Mouse (Mus musculus) forebrain, embryonic 11.5 days (tissue): ENCODE measurements around the gene Pym1. TPM values are rescaled to one million over a fixed set of nuclear protein-coding genes. Genes with fewer than 3 reads are reported as not detected.
"Not testable (repeated sequence)": the region's sequence is repeated elsewhere in the genome, so short reads cannot be mapped to it uniquely, and the experiment has no call there.

Source experiments
- ATAC-seq: fragments of 200-750 bp; cut with Nextera tagmentation; replicated peaks from 2 replicates; pipeline ENCODE4 v1.8.0; 2017; ENCODE audit warnings: moderate TSS enrichment; ENCODE audit not compliant: low FRiP score
- DNase-seq: peaks from one replicate; pipeline ENCODE4 v3.0.0-alpha.2; 2017; ENCODE audit warnings: low spot score
- H3K27ac ChIP-seq: fragments of 300-500 bp; sonication (generic); 2 replicates; pipeline ENCODE4 v1.5.1; 2014; ENCODE audit warnings: low read depth, low read length
- H3K27me3 ChIP-seq: fragments of 300-500 bp; sonication (generic); 2 replicates; pipeline ENCODE4 v1.6.1; 2014; ENCODE audit warnings: mild to moderate bottlenecking, low read length, mixed read lengths; ENCODE audit not compliant: control insufficient read depth, insufficient read depth
- H3K36me3 ChIP-seq: fragments of 300-500 bp; sonication (generic); 2 replicates; pipeline ENCODE4 v1.6.1; 2014; ENCODE audit warnings: mild to moderate bottlenecking, low read length, moderate library complexity, mixed read lengths; ENCODE audit not compliant: control insufficient read depth, insufficient read depth
- H3K4me1 ChIP-seq: fragments of 300-500 bp; sonication (generic); replicated peaks from 2 replicates; pipeline ENCODE4 v1.6.1; 2014; ENCODE audit warnings: low read length, mixed read lengths; ENCODE audit not compliant: control insufficient read depth, insufficient read depth
- H3K4me2 ChIP-seq: fragments of 300-500 bp; sonication (generic); 2 replicates; pipeline ENCODE4 v1.6.1; 2014; ENCODE audit warnings: low read depth, mild to moderate bottlenecking, low read length, moderate library complexity, mixed read lengths; ENCODE audit not compliant: severe bottlenecking
- H3K4me3 ChIP-seq: fragments of 300-500 bp; sonication (generic); 2 replicates; pipeline ENCODE4 v1.5.1; 2014; ENCODE audit warnings: low read depth, low read length
- H3K9ac ChIP-seq: fragments of 300-500 bp; sonication (generic); 2 replicates; pipeline ENCODE4 v1.6.1; 2014; ENCODE audit warnings: low read length
- H3K9me3 ChIP-seq: fragments of 300-500 bp; sonication (generic); 2 replicates; pipeline ENCODE4 v1.6.1; 2016; ENCODE audit warnings: low read length, mixed read lengths; ENCODE audit not compliant: control insufficient read depth
- WGBS: fragments of 180-500 bp; shearing (Covaris S2); extraction: QIAGEN DNeasy Blood & Tissue Kit; methylation state at CpG from one replicate; pipeline ENCODE4 v1.1.7; 2014; 5-methylcytosine and 5-hydroxymethylcytosine counted together
- polyA plus RNA-seq: library from polyadenylated mRNA; unstranded; fragments of >200 nt; fragmentation: Nextera tagmentation; extraction: Ambion mirVana; gene quantifications from 2 replicates; pipeline ENCODE4 v1.2.1, GENCODE M21; 2014

Gene Pym1
- polyA plus RNA-seq, 1 experiment from 2014 or later: 51.4 TPM

- not testable (repeated sequence) for H3K27ac ChIP-seq, H3K4me2 ChIP-seq, DNase-seq, H3K9ac ChIP-seq, ATAC-seq, H3K4me3 ChIP-seq, H3K36me3 ChIP-seq, H3K4me1 ChIP-seq, H3K27me3 ChIP-seq, H3K9me3 ChIP-seq
- WGBS: 92% methylated on average over 7 of the region's 7 CpGs
Observed at GRCm38 (mm10) chr10:128711318-128711717, 36.4 kb upstream of the Pym1 start.

GRCm38 (mm10) chr10:128715559-128716537 lies 31.8 kb upstream of the Pym1 start:
- Histone ChIP-seq H3K9ac (no peak overlapping the region), H3K4me3 (no peak overlapping the region), H3K9me3 (no peaks in the 10 kb centered on the region), H3K4me1 (no peaks in the 10 kb centered on the region), H3K4me2 (no peak overlapping the region), H3K36me3 (no peaks in the 10 kb centered on the region), H3K27me3 (no peaks in the 10 kb centered on the region), H3K27ac (no peak overlapping the region)
- DNase-seq (no peak), ATAC-seq (no peak)
- WGBS: 89% methylated on average over 19 of the region's 19 CpGs

- not testable (repeated sequence) for H3K36me3 ChIP-seq, H3K4me2 ChIP-seq, H3K4me3 ChIP-seq, H3K27me3 ChIP-seq, H3K4me1 ChIP-seq, ATAC-seq, H3K9ac ChIP-seq, H3K9me3 ChIP-seq, DNase-seq, H3K27ac ChIP-seq
- 76% methylated on average over 3 of the region's 4 CpGs for WGBS
Observed at GRCm38 (mm10) chr10:128725466-128725865, 22.2 kb upstream of the Pym1 start.

GRCm38 (mm10) chr10:128728059-128728458 lies 19.6 kb upstream of the Pym1 start:
- Histone ChIP-seq H3K4me3 (no peak overlapping the region), H3K27ac (no peak overlapping the region), H3K36me3 (no peaks in the 10 kb centered on the region), H3K9ac (no peak overlapping the region), H3K4me1 (no peaks in the 10 kb centered on the region), H3K27me3 (no peaks in the 10 kb centered on the region), H3K9me3 (no peaks in the 10 kb centered on the region), H3K4me2 (no peak overlapping the region)
- no peak for DNase-seq
- WGBS: 83% methylated on average over 5 of the region's 5 CpGs
- no peak for ATAC-seq

GRCm38 (mm10) chr10:128731002-128731433 lies 16.7 kb upstream of the Pym1 start:
- H3K9ac ChIP-seq: no peak overlapping the region
- ATAC-seq: peak; percentile 79; the same call in 1 of the 2 replicates
- H3K9me3 ChIP-seq: no peaks in the 10 kb centered on the region
- WGBS: 19% methylated on average over 10 of the region's 10 CpGs
- H3K27me3 ChIP-seq: no peaks in the 10 kb centered on the region
- no peaks in the 10 kb centered on the region for H3K4me1 ChIP-seq
- no peak overlapping the region for H3K4me3 ChIP-seq
- DNase-seq: peak; percentile 83
- no peak overlapping the region for H3K27ac ChIP-seq
- no peak overlapping the region for H3K4me2 ChIP-seq
- no peaks in the 10 kb centered on the region for H3K36me3 ChIP-seq

- Histone ChIP-seq H3K36me3 (no peaks in the 10 kb centered on the region), H3K4me1 (no peaks in the 10 kb centered on the region), H3K9me3 (no peaks in the 10 kb centered on the region), H3K27ac (no peak overlapping the region), H3K9ac (no peak overlapping the region), H3K4me2 (no peak overlapping the region), H3K27me3 (no peaks in the 10 kb centered on the region), H3K4me3 (no peak overlapping the region)
- DNase-seq (no peak), ATAC-seq (no peak)
Observed at GRCm38 (mm10) chr10:128731992-128732391, 15.7 kb upstream of the Pym1 start.

GRCm38 (mm10) chr10:128737435-128737834 lies 10.3 kb upstream of the Pym1 start:
- Histone ChIP-seq H3K36me3 (no peaks in the 10 kb centered on the region), H3K9ac (no peak overlapping the region; the same call in 1 of the 2 replicates), H3K27me3 (0 out of 2 replicates have a peak, but pooled peaks cover 2% of the 10 kb centered on the region), H3K4me2 (peak overlapping the region; percentile 24; the same call in 1 of the 2 replicates), H3K4me3 (peak overlapping the region; percentile 1; the same call in 1 of the 2 replicates), H3K9me3 (no peaks in the 10 kb centered on the region), H3K4me1 (no peaks in the 10 kb centered on the region), H3K27ac (no peak overlapping the region)
- 8% methylated on average over 15 of the region's 15 CpGs for WGBS
- DNase-seq: peak; percentile 57
- ATAC-seq: 0 out of 2 replicates have a peak, but pooled peaks have one; percentile 42

GRCm38 (mm10) chr10:128740296-128740695 lies 7.4 kb upstream of the Pym1 start:
- H3K9ac ChIP-seq: no peak overlapping the region
- no peak for DNase-seq
- 79% methylated on average over 2 of the region's 2 CpGs for WGBS

More at GRCm38 (mm10) chr10:128740296-128740695, 7.4 kb upstream of the Pym1 start:
- Histone ChIP-seq H3K27ac (no peak overlapping the region), H3K9me3 (no peaks in the 10 kb centered on the region), H3K4me1 (peaks cover 4% of the 10 kb centered on the region; the same call in 1 of the 2 replicates), H3K27me3 (peaks cover 22% of the 10 kb centered on the region), H3K4me2 (no peak overlapping the region), H3K4me3 (no peak overlapping the region), H3K36me3 (no peaks in the 10 kb centered on the region)
- ATAC-seq: no peak
